Mouse (Mus musculus): ENCODE data around the gene Htr2b.

The Htr2b gene

DNA sequence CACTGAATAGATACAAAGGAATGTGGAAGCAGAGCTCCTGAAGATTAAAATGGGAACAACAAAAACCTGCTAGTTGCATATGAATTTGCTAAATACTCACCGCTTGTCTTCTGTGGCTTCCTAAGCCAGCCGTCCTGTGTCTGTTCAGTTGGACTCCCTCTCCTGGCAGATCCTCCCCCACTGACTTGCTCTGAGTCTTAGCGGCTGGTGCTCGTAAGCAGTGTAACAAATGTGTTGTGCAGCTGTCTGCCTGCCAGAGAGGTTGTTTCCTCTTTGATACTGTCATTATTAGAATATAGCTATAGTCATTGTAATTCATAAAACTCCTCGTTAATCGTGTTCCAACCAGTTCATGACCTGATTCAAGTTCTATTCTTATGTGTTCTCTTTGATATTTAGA, at the start of gene Htr2b:
Gene Htr2b, minus strand, starts transcription at position 192 of the 400 bp plus-strand sequence.
- peak; percentile 37 for DNase-seq (ENCODE audit: low spot score)

DNA sequence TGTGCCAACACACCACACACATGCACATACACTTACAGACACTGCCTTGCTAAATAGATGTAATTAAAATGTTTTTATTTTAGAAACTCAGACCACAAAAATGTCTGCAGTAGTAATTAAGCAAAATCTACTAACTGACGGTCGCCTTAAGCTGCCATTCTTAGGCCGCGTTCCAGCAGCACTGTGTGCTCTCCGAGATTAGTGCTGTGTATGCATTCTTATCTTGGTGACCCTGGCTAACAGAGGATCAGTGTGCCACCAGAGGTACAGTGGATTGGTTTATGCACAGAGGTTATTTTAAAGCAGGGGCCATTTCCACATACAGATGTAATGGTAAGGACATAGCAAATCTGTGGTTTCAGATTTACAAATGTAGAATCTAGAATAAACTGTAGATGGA, 49.3 kb upstream of the Htr2b start:
- DNase-seq (ENCODE audit: low spot score), result no peak

DNA sequence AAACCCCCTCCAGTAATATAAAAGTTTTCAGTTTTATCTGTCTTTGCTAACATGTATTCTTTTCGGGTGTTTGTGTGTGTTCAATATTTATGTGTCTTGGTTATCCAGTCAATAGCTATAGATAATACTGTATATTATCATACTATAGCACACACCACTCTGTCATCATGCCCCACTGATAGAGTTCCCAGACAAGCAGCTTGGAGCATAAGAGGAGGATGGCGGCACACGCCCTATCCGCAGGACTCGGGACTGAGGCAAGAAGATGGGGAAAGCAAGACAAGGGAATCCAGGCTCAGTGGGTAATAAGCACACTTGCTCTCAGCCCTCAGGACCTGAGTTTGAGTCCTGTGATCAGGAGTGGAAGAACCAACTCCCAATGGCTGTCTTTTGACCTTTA, 48.7 kb upstream of the Htr2b start:
- DNase-seq (ENCODE audit: low spot score), result no peak

DNA sequence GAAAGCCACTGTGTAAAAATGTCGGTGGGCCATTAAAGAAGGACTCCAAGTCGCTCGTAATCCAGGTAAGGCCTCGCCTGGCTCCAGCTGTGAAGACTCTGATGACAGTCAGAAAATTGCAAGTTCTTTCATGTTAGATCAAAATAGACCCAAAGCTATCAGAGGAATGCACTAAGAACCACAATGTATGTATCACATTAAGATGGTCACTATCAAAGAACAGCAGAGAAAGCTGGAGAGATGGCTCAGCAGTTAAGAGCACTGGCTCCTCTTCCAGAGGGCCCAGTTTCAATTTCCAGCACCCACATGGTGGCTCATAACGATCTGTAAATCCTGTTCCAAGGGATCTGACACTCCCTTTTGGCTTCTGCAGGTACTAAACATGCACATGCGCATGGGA, 48.3 kb upstream of the Htr2b start:
- no peak for DNase-seq (ENCODE audit: low spot score)

DNA sequence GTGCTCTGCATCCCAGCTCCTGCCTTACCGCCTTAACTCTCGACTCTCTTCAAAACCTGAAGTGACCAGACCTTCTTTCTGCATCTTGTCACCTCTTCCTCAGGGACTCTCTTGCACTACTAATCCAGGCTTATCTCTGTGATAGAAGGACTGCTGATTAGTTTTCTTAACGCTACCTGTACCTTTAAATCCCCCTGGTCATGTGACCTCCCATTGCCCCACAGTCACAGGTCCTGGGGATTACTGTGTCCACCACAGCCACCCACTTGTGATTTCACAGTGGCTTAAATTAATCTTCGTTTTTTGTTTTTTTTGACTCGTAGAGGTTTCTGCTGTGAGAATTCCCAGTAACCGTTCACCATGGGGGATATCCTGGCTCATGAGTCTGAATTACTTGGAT, 44.8 kb upstream of the Htr2b start:
- DNase-seq (ENCODE audit: low spot score), result no peak

DNA sequence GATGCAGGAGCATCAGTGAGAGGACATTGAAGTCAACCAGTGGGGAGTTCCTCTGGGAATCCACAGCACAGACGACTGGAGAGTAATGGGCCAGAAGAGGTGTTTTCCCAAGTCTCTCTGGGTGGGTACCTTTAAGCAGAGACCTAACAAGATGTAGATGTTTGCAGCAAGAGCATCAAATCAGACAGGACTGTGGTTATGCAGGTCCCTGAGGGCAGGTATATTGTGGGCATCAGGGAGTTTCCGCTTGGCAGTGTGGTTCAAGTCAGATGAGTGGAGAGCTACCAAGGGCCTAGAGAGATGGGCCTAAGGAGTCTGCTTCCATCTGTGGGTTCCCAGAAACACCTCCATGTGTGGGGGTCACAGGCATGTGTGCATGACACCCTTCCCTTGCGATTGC, 44.3 kb upstream of the Htr2b start:
- DNase-seq (ENCODE audit: low spot score), result no peak

DNA sequence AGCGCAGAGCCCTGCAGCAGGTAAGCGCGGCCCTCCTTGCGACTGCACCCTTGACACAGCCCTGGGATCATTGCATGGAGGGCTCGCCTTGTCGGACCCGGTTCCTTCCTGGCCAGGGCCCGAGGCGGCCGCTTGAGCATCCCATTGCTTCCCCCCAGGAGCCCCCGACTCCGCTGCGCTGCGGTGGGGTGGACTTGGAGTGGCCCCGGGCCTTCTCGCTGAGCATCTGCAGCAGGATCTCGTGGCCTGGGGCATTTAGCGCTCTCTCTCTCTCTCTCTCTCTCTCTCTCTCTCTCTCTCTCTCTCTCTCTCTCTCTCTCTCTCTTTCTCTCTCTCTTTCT, 43.0 kb upstream of the Htr2b start:
- no peak for DNase-seq (ENCODE audit: low spot score)

DNA sequence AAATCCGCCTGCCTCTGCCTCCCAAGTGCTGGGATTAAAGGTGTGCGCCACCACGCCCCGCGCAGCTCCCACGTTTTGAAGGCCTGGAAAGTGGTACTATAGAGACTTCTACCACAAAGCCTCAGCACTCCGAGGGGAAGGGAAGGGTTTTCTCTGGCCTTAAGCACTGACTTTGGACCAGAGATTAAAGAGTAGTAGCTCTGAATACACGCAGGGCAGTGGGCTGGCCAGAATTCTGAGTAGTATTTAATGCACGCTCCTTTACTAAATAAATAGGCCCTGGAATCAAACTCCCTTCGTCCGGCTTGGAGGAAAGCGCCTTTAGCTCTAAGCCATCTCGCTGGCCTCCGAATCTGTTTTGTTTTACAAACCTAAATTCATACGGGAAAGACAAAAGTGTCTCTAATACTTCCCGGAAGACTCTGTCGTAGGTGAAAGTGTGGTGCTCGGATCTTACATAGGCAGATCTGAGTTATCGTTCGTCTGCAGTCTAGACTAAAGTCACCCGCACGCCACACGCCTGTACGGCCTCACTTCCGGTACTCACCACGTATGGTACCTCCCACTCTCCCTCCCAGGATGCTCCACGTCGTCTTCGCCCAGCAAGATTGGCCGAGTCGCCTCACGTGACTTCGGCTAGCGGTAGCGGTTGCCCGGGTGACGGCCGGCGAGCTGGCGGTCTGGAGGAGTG, 42.5 kb upstream of the Htr2b start, which contains the start of gene Armc9:
Gene Armc9, plus strand, starts transcription at position 648 of the 691 bp plus-strand sequence.
- DNase-seq (ENCODE audit: low spot score), result peak; percentile 96

DNA sequence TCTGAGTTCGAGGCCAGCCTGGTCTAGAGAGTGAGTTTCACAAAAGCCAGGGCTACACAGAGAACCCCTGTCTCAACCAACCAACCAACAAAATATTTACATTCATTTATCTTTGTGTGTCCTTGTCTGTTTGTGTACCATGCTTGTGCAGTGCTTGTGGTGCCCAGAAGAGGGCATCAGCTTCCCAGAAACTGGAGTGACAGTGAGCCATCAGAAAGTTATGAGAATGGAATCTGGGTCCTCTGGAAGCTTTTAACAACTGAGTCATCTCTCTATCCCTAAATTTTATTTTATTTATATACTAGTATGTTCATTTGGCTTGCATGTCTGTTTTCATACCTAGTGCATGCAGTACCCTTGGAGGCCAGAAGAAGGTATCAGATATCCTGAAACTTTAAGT, 40.8 kb upstream of the Htr2b start:
- DNase-seq (ENCODE audit: low spot score), result no peak

DNA sequence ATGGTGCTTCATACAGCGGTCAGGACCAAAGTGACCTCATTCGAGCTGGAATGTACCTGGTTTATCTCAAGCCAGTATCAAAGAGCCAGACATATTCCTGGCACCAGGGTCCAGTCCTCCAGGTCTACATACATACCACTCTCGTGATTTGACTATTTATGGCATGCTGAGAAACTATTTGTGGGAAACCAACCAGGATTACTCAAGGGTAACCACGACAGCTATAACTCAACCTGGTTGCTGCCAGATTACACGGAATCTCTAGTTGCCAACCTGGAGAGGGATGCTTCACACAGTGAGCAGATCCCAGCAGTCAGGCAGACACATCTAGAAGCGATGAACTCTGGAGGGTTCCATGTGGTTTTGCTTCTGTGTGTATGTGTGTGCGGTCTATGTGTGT, 39.6 kb upstream of the Htr2b start:
- no peak for DNase-seq (ENCODE audit: low spot score)

DNA sequence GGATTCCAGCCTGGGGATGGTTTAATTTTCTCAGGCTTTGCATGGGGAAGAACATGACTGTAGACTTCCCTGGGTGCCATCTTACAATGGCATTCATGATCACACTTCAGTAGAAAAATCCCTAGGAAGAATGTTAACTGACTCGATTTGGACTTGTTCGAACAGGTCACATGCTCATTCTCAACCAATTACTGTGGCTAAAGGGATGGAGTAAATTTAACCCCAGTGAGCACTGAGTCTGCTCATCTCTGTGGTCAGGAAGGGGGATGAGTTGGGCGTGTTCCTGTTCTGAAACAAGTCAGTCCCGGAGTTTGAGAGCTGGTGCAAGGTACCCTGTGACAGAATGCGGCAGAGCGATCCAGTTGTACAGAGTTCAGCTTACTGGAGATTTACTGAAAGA, 39.2 kb upstream of the Htr2b start:
- DNase-seq (ENCODE audit: low spot score), result no peak

DNA sequence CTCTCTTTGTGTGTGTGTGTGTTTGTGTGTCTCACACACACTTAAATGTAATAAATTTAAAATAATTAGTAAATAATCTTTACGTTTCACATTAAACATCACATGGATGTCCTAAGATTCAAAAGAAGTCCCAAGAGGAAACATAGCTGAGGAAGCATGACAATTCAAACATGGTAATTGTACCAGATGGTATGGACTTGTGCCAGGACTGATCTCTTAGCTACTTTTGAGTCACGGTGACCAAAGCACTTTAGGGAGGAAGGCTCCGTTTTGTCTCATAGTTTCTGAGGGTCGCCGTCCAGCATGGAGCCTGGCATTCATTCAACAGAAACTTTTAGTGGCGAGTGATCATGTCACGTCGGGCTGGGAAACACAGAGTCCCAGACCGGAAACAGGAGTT, 36.4 kb upstream of the Htr2b start:
- no peak for DNase-seq (ENCODE audit: low spot score)

DNA sequence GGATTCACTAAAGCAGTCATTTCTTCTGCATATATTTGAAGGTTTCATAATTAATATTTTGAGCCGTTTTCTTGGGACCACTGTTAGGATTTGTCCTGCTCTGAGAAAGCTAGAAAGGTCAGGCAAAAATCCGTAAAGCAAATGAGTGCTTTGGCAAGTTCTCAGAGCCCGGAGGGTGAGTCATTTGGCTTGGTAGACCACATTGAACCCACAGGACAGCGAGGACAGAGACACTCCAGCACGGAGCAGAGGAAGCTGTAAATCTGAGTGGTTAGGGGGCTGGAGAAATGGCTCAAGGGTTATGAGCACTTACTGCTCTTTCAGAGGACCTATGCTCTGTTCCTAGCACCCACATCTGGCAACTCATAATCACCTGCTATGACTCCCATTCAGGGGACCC, 35.8 kb upstream of the Htr2b start:
- DNase-seq (ENCODE audit: low spot score), result no peak

DNA sequence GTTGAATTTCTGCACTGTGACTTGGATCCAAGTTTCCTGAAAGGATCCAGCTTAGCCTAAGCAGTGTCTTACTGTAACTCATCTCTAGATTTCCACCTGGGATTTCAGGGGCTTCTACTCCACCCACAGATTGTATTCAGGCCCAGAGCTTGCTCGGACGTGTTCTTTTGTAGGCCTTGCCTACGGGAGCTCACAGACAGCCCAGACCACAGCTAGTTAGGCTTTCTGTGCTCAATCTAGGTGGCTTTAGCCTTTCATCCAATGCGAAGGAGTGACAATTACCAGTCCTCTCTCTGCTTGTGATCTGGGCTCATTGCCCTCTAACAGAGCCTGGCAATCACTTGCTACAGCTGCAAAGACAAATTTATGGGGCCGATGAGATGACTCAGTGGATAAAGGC, 34.5 kb upstream of the Htr2b start:
- no peak for DNase-seq (ENCODE audit: low spot score)

DNA sequence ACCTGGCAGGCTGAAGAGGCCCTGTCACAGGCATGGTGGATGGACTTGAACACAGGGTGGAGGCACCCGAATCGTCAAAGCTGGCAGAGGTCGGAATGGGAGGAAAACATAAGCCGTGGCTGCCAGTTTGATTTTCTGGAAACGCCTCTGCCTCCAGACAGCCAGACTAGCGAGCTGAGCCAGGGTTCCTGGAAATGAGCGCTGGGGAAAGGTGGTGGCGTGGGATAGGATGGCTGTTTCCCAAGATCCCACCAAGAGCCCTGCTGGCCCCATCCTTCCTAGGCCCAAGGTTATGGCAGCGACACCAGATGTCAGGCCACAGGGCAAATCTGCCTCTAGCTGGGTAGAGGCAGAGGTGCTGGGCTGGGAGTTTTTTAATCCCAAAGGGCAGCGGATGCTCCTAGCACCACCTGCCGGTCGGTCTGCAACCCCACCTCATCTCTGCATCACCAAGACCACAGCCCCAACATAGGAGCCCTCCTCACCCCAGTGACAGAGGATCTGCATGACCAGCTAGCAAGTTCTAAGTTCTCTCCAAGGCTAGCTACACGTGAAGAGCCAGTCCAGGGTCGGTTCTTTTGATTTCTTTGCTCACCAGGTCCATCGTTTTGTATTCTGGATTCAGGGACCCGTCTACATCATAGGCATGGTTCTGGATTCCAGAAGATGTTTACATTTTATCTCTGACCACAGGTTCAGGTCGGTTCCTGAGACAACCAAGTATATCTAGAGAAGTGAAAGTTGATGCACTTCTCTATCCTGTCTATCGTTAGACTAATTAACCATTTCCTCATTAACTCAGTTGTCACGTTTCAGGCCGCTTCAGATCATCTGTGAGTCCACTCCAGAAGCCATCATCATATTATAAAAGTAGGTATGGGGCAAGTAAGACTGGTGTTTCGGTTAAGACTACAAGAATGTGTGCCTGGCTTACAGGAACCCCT, 32.5 kb upstream of the Htr2b start:
- DNase-seq (ENCODE audit: low spot score), result no peak

DNA sequence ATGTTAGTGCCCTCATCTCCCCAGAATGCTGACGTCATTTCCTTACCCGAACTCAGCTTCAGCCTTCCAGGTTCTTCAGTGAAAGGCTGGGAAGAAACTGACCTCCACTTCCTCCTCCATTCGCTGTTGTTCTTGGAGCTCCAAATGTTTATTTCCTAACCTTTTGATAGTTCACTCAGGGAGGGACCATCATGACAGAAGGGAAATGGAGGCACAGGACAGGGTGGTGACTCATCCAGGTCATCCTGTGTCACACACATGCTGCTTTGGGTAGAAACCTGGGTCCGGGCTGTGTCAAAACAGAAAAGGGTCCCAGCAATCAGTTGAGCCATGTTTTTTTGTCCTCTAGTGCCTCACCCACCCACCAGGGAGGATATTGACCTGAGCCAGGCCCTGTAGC, 31.4 kb upstream of the Htr2b start:
- no peak for DNase-seq (ENCODE audit: low spot score)

DNA sequence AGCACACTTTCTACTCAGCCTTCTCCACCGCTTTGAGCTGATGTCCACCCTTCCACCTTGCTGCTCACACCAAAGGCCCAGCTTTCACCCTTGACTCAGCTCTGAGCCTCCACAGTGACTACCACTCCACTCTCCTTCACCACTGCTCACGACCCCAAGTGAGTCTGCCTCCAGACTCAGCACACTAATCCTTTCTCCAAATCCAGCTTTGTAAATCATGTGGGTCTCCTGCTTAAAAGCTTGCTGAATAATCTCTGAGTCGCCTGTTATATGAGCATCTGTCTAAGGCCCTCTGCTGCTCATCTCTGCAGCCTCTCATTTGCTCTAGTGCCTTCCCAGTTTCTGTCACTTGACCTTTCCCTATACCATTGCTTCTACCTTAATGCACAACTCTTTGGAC, 29.3 kb upstream of the Htr2b start:
- DNase-seq (ENCODE audit: low spot score), result no peak

DNA sequence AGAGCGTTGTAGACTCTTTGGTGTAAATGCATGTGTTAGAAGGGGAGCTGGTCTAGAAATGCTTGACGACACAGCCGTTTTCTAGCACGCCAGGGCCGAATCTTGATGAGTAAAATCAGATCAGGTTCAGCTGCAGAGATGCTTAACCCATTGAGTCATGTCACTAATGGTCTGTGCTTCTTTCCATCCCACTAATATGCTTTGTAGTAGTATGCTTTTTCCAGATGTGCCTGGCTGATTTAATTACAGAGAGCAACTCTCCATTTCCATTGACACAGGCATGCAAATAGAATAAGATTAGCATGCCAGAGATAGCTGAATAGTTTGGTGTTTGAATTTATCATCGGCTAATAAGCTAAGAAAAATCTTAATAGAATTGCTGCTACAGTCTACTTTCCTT, 23.5 kb upstream of the Htr2b start:
- no peak for DNase-seq (ENCODE audit: low spot score)

DNA sequence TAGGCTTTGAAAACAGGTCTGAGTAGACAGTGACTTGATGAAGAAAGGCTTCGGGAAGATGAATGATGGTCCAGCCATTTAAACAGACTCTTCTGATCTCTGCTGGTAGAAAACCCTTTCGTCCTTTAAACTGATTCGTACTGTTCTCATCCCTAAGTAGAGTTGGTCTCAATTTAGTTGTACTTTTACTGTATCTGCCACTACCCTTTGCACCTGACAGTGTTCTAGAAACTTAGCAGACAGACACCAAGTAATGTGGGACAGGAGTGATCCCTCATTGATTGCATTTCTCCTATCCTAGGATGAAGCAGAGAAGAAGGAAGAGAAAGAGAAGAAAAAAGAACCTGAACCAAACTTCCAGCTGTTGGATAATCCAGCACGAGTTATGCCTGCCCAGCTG, 21.6 kb upstream of the Htr2b start, which contains the start of gene Gm21972:
Gene Gm21972, plus strand, starts transcription at position 301 of the 400 bp plus-strand sequence.
- DNase-seq (ENCODE audit: low spot score), result no peak

DNA sequence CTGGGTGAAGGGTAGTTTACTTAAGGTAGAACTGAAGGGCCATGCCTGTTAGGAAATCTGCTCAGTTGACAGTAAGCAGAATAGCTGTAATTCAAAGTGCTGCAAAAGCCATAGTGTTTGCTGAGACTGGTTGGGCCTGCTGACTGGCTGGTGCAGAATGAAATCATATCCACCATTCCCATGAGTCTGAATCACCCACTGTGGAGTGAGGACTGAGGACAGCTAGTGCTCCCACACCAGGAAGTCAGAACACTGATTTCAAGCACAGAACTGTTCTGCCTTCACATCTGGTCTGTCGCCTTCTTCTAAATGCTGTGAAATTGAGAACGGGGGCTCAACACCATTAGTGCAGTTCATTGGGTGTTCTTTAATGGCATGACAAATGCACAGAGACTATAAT, 14.3 kb upstream of the Htr2b start:
- DNase-seq (ENCODE audit: low spot score), result no peak

DNA sequence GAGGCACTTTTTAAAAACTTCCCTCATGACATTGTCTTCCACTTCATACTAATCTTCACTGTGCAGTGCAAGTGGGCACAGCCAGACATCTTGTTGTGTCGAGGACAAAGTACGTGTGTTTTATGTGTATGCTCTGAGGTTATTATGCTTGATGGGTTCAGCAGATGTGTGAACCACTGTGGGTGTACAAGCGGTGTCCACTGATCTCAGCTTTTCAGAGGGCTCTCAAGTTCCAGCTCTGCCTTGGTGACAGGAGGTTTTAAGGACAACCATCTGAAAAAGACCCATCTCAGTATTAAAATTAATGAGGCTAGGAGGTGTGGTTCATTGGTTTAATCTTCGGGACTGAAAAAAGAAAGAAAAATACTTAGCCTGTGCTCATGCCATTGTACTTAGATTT, 7.8 kb upstream of the Htr2b start:
- no peak for DNase-seq (ENCODE audit: low spot score)

DNA sequence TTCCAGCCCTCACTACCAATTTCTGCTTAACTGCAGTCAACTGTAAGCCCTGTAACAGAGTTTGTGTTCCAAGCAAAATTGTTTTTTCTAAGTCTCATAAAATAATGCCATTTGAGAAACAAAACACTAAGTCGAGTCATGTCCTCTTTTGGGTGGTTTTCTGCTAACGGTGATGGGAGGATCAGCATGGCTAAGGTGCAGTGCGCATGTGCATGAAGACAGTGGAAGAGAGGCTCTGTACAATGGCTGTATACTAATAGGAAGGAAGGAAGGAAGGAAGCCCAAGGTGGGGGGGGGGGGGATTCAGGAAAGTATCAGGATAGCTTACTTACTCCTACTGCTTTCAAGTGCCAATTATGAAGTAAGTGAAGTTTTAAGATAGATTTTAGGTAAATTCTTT, 2.4 kb upstream of the Htr2b start:
- no peak for DNase-seq (ENCODE audit: low spot score)

DNA sequence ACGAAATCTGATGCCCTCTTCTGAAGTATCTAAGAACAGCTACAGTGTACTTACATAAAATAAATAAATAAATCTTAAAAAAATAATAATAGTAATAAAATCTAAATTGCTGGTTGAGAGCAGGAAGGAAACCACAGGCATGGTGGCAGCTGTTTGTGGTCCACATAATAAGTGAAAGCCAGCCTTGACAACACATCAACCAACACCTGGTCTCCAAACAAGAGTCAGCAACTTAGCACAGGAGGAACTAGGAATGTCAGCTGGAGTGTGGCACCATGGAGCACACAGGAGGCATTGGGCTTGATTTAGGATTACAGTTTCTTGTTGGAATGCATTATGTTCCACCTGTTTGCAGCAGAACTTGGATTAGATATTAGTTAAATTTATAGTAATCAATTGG, 6.7 kb downstream of the Htr2b start:
- DNase-seq (ENCODE audit: low spot score), result no peak

DNA sequence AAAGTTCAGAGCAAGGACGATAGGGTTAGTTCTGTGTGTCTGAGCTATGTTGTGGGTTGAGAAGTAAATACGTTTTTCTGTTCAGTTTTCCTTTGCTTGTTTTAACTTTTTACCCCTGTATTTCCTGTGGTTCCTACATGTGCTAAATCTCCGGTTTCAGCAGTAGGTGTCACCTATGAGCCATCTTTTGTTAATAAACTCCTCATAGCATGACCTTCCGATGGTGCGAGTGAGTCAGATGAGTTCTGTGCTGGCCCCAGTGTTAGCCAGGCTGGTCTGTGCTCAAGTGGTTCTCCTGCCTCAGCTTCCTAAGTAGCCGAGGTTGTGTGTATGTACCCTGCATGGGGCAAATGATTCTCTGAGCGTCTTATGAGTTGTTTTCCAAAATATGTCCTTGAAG, 17.4 kb downstream of the Htr2b start:
- DNase-seq (ENCODE audit: low spot score), result no peak
